Comparison of ENCODE assay signal across 1 mouse cellular context in the genomic region with DNA sequence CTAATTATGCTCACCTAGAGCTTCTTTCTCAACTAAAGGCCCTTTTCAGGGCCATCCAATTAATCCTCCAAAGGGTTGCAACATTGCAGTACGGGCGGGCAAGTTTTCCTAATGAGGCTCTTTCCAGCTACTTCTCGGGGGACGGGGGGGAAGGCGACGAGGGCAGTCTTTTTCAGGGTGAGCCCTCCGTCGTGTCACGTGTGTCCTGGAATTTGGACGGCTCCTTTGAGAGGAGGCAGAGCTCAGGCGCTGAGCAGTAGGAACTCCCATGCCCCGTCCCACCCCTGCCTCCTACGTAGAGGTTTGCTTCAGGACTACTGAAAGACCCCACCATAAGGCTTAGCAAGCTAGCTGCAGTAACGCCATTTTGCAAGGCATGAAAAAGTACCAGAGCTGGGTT.
TF ChIP-seq lines count a peak whose summit lies in the region.

No protein-coding gene starts in this region.

TF ChIP-seq in MEL, 35 proteins besides CTCF, POLR2A, EP300 and RAD21:
- TF ChIP-seq ZMIZ1 (IDR thresholded peaks at IDR 0.05; ENCODE audit: low read depth, low read length): peak; percentile 69; the same call in 1 of the 2 replicates
- TF ChIP-seq NELFE (IDR thresholded peaks at IDR 0.05; ENCODE audit: low read depth, low read length): peak; percentile 39; the same call in 1 of the 2 replicates
